Mouse (Mus musculus) kidney, adult 2 months (tissue): ENCODE data around the gene Gm6509. TPM values are rescaled to one million over a fixed set of nuclear protein-coding genes. Genes with fewer than 3 reads are reported as not detected.
"Not testable (repeated sequence)": the region's sequence is repeated elsewhere in the genome, so short reads cannot be mapped to it uniquely, and the experiment has no call there.

ENCODE experiments used
- DNase-seq: peaks from one replicate; pipeline ENCODE4 v3.0.0; 2021
- H3K27ac ChIP-seq: fragments of 200-500 bp; 2 replicates; pipeline ENCODE4 v1.5.1; 2012; ENCODE audit warnings: low read depth, low read length, control low read depth, inconsistent platforms; ENCODE audit not compliant: insufficient read depth
- H3K27me3 ChIP-seq: fragments of 200-500 bp; replicated peaks from 2 replicates; pipeline ENCODE4 v1.6.1; 2012; ENCODE audit warnings: mild to moderate bottlenecking, moderate library complexity, low read length, inconsistent platforms; ENCODE audit not compliant: control insufficient read depth, insufficient read depth
- H3K36me3 ChIP-seq: fragments of 200-500 bp; 2 replicates; pipeline ENCODE4 v1.6.1; 2012; ENCODE audit warnings: mild to moderate bottlenecking, moderate library complexity, low read length, inconsistent platforms; ENCODE audit not compliant: control insufficient read depth, insufficient read depth
- H3K4me1 ChIP-seq: fragments of 200-500 bp; 2 replicates; pipeline ENCODE4 v1.6.1; 2011; ENCODE audit warnings: low read length; ENCODE audit not compliant: control insufficient read depth, insufficient read depth
- H3K4me3 ChIP-seq: fragments of 200-500 bp; 2 replicates; pipeline ENCODE4 v1.5.1; 2011; ENCODE audit warnings: mild to moderate bottlenecking, low read depth, low read length, control low read depth; ENCODE audit not compliant: insufficient read depth
- WGBS: fragments of 180-500 bp; shearing (Covaris S2); methylation state at CpG from one replicate; pipeline ENCODE4 v1.1.7; 2018; 5-methylcytosine and 5-hydroxymethylcytosine counted together
- polyA plus RNA-seq: library from polyadenylated mRNA; depleted of rRNA; stranded (reverse); fragments of >200 nt; gene quantifications from 2 replicates; pipeline ENCODE4 v1.2.3, GENCODE M21; 2012; rRNA removed

The Gm6509 gene
- not detected in 2 replicates for polyA plus RNA-seq

DNA sequence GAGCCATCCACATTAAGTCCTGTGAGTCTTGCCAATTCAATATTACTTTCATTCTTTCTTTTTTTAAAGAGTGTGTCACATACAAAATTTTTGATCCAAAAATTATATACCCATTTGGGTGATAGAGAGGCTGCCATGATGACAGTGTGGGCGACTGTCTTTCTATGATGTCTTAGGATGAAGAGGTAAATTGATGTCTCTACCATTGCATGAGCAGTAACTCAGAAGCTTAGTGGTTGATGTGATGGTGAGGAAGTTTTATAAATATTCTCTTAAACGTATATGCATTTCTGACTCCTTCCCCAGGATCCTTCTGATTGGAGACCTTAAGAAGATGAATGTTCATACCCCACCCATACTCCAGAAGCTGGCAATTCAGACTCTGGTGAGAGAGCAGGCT is at the start of gene Gm6509:
Gene Gm6509 (plus strand): TSS at position 301 of the 400 bp plus-strand sequence.
- no CpG with 5 or more reads among the region's 2 CpGs for WGBS
- not testable (repeated sequence) for H3K27ac ChIP-seq, H3K27me3 ChIP-seq, H3K4me3 ChIP-seq, H3K36me3 ChIP-seq, H3K4me1 ChIP-seq, DNase-seq

DNA sequence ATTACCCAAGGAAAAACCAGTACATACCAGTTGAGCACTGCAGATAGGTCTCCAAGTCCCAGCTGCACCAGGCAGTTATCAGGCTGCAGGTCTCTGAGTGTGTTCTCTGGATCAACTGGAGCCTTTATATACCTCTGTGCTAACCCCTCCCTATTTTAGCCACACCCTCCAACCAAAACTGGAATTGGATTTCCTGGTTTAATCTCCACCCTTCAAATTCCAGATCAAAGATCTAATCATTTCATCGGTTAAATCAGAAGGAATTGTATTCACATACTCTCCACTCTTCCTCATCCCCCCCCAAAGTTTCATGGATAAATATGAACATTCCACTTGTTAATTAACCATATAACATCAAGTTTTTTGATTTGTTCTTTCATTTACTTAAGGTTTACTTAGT is 7.5 kb upstream of the Gm6509 start, which contains the start of gene Gm3147:
Gene Gm3147 (minus strand): TSS at position 101 of the 400 bp plus-strand sequence.
- no CpG with 5 or more reads among the region's 1 CpGs for WGBS
- not testable (repeated sequence) for H3K27ac ChIP-seq, H3K27me3 ChIP-seq, H3K4me3 ChIP-seq, H3K36me3 ChIP-seq, H3K4me1 ChIP-seq, DNase-seq

DNA sequence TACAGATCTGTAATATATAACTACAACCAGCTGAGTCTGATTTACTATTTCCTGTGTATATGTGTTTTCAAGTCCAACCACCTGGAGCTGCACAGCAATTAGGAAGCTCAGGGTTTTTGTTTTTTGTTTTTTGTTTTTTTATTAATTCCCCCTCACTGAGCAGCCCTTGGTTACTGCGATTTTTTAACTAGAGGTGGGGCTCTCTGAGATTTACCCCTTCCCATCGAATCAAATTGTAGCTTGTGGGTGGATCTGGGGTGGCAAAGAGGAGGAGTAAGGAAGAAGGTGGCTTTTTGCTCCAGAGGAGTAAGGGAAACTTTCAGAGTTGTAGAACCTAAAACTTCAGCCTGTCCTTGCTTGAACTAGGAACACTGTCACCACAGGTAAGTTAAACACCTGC is 24.3 kb downstream of the Gm6509 start, which contains the start of gene Gm6205:
Gene Gm6205 (plus strand): TSS at position 301 of the 400 bp plus-strand sequence.
- whole genome bisulfite sequencing, result no CpG with 5 or more reads among the region's 2 CpGs
- not testable (repeated sequence) for H3K27me3 ChIP-seq

More for the DNA sequence above, 24.3 kb downstream of the Gm6509 start, which contains the start of gene Gm6205:
- not testable (repeated sequence) for H3K27ac ChIP-seq, DNase-seq, H3K4me3 ChIP-seq, H3K36me3 ChIP-seq, H3K4me1 ChIP-seq

Other genes starting within 250 kb of the Gm6509 start
- gene Gm7682, start 178.2 kb upstream of the Gm6509 start, polyA plus RNA-seq, result not detected in 2 replicates
- not detected in 2 replicates for gene Gm3139, start 97.7 kb upstream of the Gm6509 start, polyA plus RNA-seq
- gene Gm3147, start 7.6 kb upstream of the Gm6509 start, polyA plus RNA-seq, result not detected in 2 replicates
- not detected in 2 replicates for gene Gm6205, start 24.4 kb downstream of the Gm6509 start, polyA plus RNA-seq
- not detected in 2 replicates for gene Gm3183, start 241.5 kb downstream of the Gm6509 start, polyA plus RNA-seq